Mouse (Mus musculus) stomach, embryonic 16.5 days (tissue): ENCODE data around the gene 4933407L21Rik. TPM values are rescaled to one million over a fixed set of nuclear protein-coding genes. Genes with fewer than 3 reads are reported as not detected.
A peak's percentile ranks its signal among the peaks of the same experiment; 100 is the strongest.

Source experiments
- ATAC-seq: fragments of 200-750 bp; cut with Nextera tagmentation; 2 replicates; pipeline ENCODE4 v1.8.0; 2017; ENCODE audit warnings: moderate number of reproducible peaks, moderate TSS enrichment; ENCODE audit not compliant: insufficient read depth, low FRiP score
- H3K27ac ChIP-seq: fragments of 300-500 bp; sonication (generic); 2 replicates; pipeline ENCODE4 v1.5.1; 2014; ENCODE audit warnings: low read length
- H3K27me3 ChIP-seq: fragments of 300-500 bp; sonication (generic); 2 replicates; pipeline ENCODE4 v1.6.1; 2014; ENCODE audit warnings: low read length, control low read depth, mixed read lengths; ENCODE audit not compliant: control insufficient read depth, insufficient read depth
- H3K36me3 ChIP-seq: fragments of 300-500 bp; sonication (generic); 2 replicates; pipeline ENCODE4 v1.6.1; 2014; ENCODE audit warnings: low read length; ENCODE audit not compliant: control insufficient read depth, insufficient read depth
- H3K4me1 ChIP-seq: fragments of 300-500 bp; sonication (generic); 2 replicates; pipeline ENCODE4 v1.6.1; 2014; ENCODE audit warnings: low read length, control low read depth, mixed read lengths; ENCODE audit not compliant: control insufficient read depth, insufficient read depth
- H3K4me2 ChIP-seq: fragments of 300-500 bp; sonication (generic); 2 replicates; pipeline ENCODE4 v1.6.1; 2014; ENCODE audit warnings: low read depth, low read length, mixed read lengths
- H3K4me3 ChIP-seq: fragments of 300-500 bp; sonication (generic); replicated peaks from 2 replicates; pipeline ENCODE4 v1.5.1; 2014; ENCODE audit warnings: mild to moderate bottlenecking, low read length
- H3K9ac ChIP-seq: fragments of 300-500 bp; sonication (generic); 2 replicates; pipeline ENCODE4 v1.6.1; 2014; ENCODE audit warnings: low read length
- H3K9me3 ChIP-seq: fragments of 300-500 bp; sonication (generic); replicated peaks from 2 replicates; pipeline ENCODE4 v1.6.1; 2016; ENCODE audit warnings: low read length, control low read depth; ENCODE audit not compliant: control insufficient read depth
- WGBS: fragments of 180-500 bp; shearing (Covaris S2); extraction: QIAGEN DNeasy Blood & Tissue Kit; methylation state at CpG from one replicate; pipeline ENCODE4 v1.1.7; 2014; 5-methylcytosine and 5-hydroxymethylcytosine counted together
- polyA plus RNA-seq: library from polyadenylated mRNA; unstranded; fragments of >200 nt; fragmentation: Nextera tagmentation; extraction: Ambion mirVana; gene quantifications from 2 replicates; pipeline ENCODE4 v1.2.1, GENCODE M21; 2015

4933407L21Rik gene
- polyA plus RNA-seq, 1 experiment from 2014 or later: 0.44 TPM

DNA sequence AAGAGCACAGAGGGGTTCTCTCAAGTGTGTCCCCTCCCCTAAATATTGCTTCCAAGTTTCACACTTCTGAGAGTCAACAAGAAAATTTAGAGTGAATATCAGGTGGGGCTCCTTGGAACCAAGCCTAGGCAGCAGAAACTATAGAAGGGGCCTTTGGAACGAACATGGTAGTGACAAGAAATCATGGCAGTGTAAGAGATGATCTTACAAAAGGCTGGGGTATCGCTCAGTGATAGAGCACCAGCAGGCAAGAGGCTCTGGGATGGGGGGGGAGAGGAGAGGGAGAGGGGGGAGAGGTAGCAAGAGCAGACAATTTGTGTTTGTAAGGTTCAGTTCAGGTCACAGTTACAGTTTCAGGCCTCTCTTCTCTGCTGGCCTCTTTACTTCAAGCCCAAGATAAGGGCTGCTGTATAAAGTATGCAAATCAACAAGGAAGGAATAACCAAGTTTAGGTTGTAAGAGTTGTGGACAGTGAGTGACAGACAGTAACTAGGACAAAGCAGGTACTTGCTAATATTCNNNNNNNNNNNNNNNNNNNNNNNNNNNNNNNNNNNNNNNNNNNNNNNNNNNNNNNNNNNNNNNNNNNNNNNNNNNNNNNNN, 20.9 kb downstream of the 4933407L21Rik start:
- Histone ChIP-seq H3K27me3 (no peaks in the 10 kb centered on the region), H3K36me3 (no peaks in the 10 kb centered on the region), H3K27ac (no peak overlapping the region), H3K9ac (no peak overlapping the region), H3K9me3 (no peaks in the 10 kb centered on the region), H3K4me1 (no peaks in the 10 kb centered on the region), H3K4me2 (no peak overlapping the region), H3K4me3 (no peak overlapping the region)
- ATAC-seq: no peak
- 87% methylated on average over 2 of the region's 2 CpGs for WGBS

DNA sequence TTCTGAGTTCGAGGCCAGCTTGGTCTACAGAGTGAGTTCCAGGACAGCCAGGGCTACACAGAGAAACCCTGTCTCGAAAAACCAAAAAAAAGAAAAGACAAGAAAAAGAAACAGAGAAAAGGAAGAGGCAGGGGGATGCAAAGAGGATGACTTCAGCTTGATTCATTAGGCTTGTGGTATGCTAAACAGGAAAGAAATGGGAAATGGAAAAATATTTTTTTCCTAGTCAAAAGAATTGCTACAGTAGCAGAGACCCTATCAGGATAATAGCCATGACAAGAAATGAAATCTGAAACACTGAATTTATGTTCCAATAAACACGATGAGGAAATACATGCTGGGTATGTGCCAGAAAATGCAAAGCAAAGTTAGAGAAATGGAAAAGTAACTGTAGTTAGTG, 26.9 kb downstream of the 4933407L21Rik start:
- no peaks in the 10 kb centered on the region for H3K27me3 ChIP-seq
- H3K36me3 ChIP-seq: no peaks in the 10 kb centered on the region
- no peak overlapping the region for H3K9ac ChIP-seq
- H3K4me3 ChIP-seq: no peak overlapping the region
- H3K27ac ChIP-seq: no peak overlapping the region
- H3K4me1 ChIP-seq: peaks cover 27% of the 10 kb centered on the region
- no peak overlapping the region for H3K4me2 ChIP-seq
- ATAC-seq: no peak
- no peaks in the 10 kb centered on the region for H3K9me3 ChIP-seq
- 66% methylated on average over 3 of the region's 3 CpGs for WGBS

DNA sequence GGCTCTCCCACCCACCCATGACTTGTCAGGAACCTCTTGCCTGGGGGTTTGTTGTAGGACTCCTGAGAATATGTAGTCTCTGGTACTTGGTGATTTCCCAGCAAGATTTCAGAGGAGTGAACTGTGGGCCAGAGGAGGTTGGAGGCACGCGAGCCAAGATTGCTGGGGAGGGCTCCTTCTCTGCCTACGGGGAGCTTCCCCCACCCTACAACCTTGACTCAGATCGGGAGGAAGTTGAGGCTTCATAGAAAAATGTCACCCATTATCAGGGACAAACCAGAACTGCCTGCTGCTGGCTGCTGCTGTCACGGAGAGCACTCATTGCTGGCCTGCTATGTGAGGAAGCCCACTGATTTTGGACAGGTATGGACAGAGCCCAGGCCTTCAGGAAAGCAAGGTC, 29.0 kb downstream of the 4933407L21Rik start:
- Histone ChIP-seq H3K36me3 (no peaks in the 10 kb centered on the region), H3K4me3 (no peak overlapping the region), H3K9ac (no peak overlapping the region), H3K27ac (no peak overlapping the region), H3K9me3 (no peaks in the 10 kb centered on the region), H3K27me3 (no peaks in the 10 kb centered on the region), H3K4me1 (peaks cover 34% of the 10 kb centered on the region), H3K4me2 (no peak overlapping the region)
- ATAC-seq: no peak
- 51% methylated on average over 5 of the region's 5 CpGs for WGBS

DNA sequence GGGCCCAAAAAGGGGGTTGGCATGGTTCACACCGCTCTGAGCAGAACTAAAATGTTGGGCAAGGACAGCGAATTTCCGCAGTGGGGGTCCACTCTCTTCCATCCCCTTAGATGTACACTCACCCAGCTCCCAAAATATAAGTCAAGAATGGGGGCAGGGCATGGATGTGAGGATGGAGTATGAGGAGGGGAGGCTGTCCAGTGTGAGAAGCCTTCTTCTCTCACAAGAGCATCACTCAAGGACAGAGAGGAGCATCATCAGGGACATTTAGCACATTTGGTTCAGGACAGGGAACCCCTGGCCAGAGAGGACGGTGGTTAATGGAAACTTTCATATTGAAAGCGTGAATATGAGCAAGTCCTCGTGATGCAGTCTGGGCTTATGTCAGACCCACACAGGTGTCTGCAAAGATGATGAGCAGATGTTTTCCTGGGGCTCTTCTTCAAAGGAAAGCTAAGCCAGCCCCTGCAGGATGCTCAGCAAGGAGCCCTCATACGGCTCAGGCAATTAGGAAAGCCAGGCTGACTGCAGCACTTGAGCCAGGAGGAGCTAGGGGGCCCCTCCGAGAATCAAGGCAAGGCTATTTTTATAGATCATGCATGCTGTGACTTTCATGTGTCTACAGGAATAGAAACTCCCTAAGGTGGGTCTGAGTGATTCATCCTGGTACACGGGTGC, 29.8 kb downstream of the 4933407L21Rik start:
- H3K27ac ChIP-seq: peak overlapping the region; percentile 18; the same call in 1 of the 2 replicates
- ATAC-seq: no peak
- no peaks in the 10 kb centered on the region for H3K9me3 ChIP-seq
- H3K27me3 ChIP-seq: no peaks in the 10 kb centered on the region
- H3K4me1 ChIP-seq: peaks cover 34% of the 10 kb centered on the region
- no peaks in the 10 kb centered on the region for H3K36me3 ChIP-seq
- H3K9ac ChIP-seq: no peak overlapping the region
- no peak overlapping the region for H3K4me3 ChIP-seq
- 53% methylated on average over 9 of the region's 9 CpGs for WGBS
- H3K4me2 ChIP-seq: no peak overlapping the region

DNA sequence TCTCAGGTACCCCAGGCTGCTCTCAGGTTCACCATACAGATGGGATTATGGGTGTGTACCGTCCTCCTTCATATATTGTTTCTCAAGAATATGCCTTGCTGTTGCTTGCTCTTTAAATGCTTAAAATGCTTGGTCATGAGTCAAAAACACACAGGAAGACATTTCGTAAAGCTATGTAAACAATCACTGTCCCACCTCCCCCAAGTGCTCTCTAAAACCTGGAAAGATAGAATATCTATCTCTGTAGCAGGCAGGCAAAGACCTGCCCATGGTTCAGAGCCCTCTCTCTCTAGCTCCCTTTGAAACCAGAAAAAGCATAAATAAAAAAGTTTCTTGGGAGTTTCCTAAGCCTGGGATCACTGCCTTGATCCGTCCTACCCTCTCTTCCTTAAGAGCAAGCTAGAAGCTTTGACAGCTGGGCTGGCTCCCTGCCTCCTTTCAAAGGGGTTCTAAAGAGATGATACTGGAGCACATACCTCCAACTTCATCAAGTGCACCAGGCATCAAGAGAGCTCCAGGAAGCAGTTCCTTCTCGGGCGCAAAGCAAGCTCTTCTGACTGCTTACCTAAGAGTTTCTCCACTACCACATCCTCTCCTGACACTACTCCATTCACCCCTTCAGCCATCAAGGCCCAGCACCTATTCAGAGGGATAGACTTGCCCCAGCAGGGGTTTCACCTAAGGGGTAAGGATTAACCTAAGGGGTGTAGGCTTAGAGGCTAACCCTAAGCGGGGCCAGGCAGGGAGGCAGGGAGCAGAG, 31.0 kb downstream of the 4933407L21Rik start:
- no peak overlapping the region for H3K9ac ChIP-seq
- H3K4me2 ChIP-seq: no peak overlapping the region
- H3K4me3 ChIP-seq: no peak overlapping the region
- 0 out of 2 replicates have a peak, but pooled peaks have one; percentile 6 for ATAC-seq
- H3K36me3 ChIP-seq: no peaks in the 10 kb centered on the region
- H3K27me3 ChIP-seq: no peaks in the 10 kb centered on the region
- peak overlapping the region; percentile 32 for H3K27ac ChIP-seq
- H3K9me3 ChIP-seq: no peaks in the 10 kb centered on the region
- 51% methylated on average over 6 of the region's 6 CpGs for WGBS
- H3K4me1 ChIP-seq: peaks cover 34% of the 10 kb centered on the region

DNA sequence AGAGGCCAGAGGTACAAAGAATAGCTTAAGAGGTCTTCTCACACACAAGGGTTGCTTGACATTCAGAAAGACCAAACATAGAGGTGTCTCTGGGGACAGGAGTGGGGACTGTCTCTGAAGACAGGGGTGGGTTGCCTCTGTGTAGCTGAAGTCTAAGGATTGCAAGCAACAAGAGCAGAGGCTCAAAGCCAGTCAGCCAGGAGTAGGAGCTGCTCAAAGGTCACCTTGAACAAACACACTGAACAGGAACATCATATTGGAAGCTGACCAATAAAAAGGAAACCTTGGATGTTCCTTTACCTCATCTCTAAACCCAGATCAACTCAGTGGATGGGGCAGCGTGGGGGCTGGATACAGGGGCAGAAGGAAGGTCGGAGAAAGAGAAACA, 31.6 kb downstream of the 4933407L21Rik start:
- Histone ChIP-seq H3K4me3 (no peak overlapping the region), H3K4me2 (no peak overlapping the region), H3K9ac (no peak overlapping the region), H3K4me1 (peaks cover 34% of the 10 kb centered on the region), H3K27me3 (no peaks in the 10 kb centered on the region), H3K36me3 (no peaks in the 10 kb centered on the region), H3K27ac (peak overlapping the region; percentile 32), H3K9me3 (no peaks in the 10 kb centered on the region)
- WGBS: 65% methylated on average over 2 of the region's 2 CpGs
- no peak for ATAC-seq

DNA sequence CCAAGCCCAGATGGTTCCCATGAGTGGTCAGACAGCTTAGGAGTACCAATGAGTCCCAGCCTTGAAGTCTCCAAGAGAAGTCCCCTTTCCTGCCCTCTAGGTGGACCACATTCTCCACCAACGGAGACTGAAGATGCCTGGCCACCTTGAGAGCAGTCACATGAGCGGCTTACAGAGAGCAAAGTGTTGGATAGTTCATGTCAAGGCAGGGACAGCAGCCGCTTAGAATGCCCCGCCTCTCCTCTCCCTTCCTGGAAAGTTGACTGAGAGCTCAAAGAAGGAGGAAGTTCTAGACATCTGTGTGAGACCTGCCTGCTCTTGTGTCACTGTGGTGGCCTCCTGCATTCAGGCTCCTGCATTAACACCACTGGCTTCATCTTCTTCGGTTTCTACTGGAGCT, 32.6 kb downstream of the 4933407L21Rik start, which contains the start of gene Gpr55:
Gene Gpr55, minus strand, starts transcription at position 135 of the 400 bp plus-strand sequence.
- no peak; the same call in 1 of the 2 replicates for ATAC-seq

DNA sequence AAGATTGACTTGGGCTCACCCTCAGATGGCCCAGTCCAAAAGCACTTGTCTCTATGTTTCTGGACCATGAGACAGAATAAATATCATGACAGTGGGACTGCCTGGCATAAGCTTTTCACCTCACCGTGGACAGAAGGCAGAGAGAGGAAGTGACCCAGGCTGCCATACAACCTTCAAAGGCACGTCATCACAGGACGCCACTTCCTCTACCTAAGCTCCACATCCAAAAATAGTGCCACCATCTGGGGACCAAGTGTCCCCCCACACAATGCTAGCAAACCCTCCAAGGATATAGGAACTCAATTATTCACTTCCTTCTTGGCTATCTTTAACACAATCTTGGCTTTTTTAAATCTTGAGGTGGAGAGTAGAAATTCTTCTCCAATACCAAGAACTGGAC, 33.8 kb downstream of the 4933407L21Rik start:
- Histone ChIP-seq H3K4me1 (peaks cover 34% of the 10 kb centered on the region), H3K27ac (no peak overlapping the region), H3K27me3 (no peaks in the 10 kb centered on the region), H3K9me3 (no peaks in the 10 kb centered on the region), H3K9ac (no peak overlapping the region), H3K4me3 (no peak overlapping the region), H3K36me3 (no peaks in the 10 kb centered on the region), H3K4me2 (no peak overlapping the region)
- 73% methylated on average over 3 of the region's 3 CpGs for WGBS
- no peak for ATAC-seq

More for the DNA sequence above, 32.6 kb downstream of the 4933407L21Rik start, which contains the start of gene Gpr55:
- Histone ChIP-seq H3K9me3 (no peaks in the 10 kb centered on the region), H3K4me2 (no peak within 1 kb of the TSS), H3K9ac (no peak within 1 kb of the TSS), H3K27me3 (no peaks in the 10 kb centered on the region), H3K4me3 (no peak within 1 kb of the TSS), H3K27ac (peak within 1 kb of the TSS; percentile 32), H3K4me1 (peaks cover 34% of the 10 kb centered on the region), H3K36me3 (no peaks in the 10 kb centered on the region)
- WGBS: 67% methylated on average over 5 of the region's 5 CpGs

DNA sequence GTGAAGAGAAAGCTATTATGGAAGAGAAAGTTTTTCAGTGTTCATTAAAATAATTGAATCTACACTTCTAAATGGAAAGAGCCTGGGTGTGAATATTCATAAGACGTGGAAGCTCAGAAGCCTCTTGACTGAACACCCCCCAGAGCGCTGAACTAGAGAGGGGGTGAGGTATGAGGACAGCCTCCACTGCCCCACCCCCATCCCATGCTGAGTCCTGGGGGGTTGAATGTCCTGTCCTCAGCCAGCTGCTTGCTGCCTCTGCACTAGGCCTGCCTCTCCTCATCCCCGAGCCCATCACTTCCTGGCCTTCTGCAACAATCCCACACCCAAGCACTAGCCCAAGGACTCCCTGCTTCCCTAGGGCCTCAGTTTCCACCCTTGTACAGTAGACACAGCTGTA, 37.6 kb downstream of the 4933407L21Rik start:
- no peak for ATAC-seq
- 71% methylated on average over 3 of the region's 3 CpGs for WGBS
- Histone ChIP-seq H3K9me3 (no peaks in the 10 kb centered on the region), H3K4me2 (no peak overlapping the region), H3K27me3 (no peaks in the 10 kb centered on the region), H3K4me1 (no peaks in the 10 kb centered on the region), H3K4me3 (no peak overlapping the region), H3K9ac (no peak overlapping the region), H3K36me3 (no peaks in the 10 kb centered on the region), H3K27ac (no peak overlapping the region)
